Mouse (Mus musculus) stomach, embryonic 15.5 days (tissue): Measurements from ENCODE around the gene Adgre5. TPM values are rescaled to one million over a fixed set of nuclear protein-coding genes. Genes with fewer than 3 reads are reported as not detected.
A peak's percentile ranks its signal among the peaks of the same experiment; 100 is the strongest.

Experiments used
- ATAC-seq: fragments of 200-750 bp; cut with Nextera tagmentation; 2 replicates; pipeline ENCODE4 v1.8.0; 2017; ENCODE audit warnings: low read depth, moderate number of reproducible peaks, moderate TSS enrichment; ENCODE audit not compliant: insufficient read depth, low FRiP score
- H3K27ac ChIP-seq: fragments of 300-500 bp; sonication (generic); 2 replicates; pipeline ENCODE4 v1.5.1; 2015; ENCODE audit warnings: mild to moderate bottlenecking, inconsistent platforms
- H3K27me3 ChIP-seq: fragments of 300-500 bp; sonication (generic); replicated peaks from 2 replicates; pipeline ENCODE4 v1.6.1; 2015; ENCODE audit warnings: inconsistent platforms
- H3K36me3 ChIP-seq: fragments of 300-500 bp; sonication (generic); 2 replicates; pipeline ENCODE4 v1.6.1; 2015; ENCODE audit warnings: inconsistent platforms
- H3K4me1 ChIP-seq: fragments of 300-500 bp; sonication (generic); 2 replicates; pipeline ENCODE4 v1.6.1; 2015; ENCODE audit warnings: inconsistent platforms
- H3K4me2 ChIP-seq: fragments of 300-500 bp; sonication (generic); 2 replicates; pipeline ENCODE4 v1.6.1; 2015; ENCODE audit warnings: mild to moderate bottlenecking, inconsistent platforms
- H3K4me3 ChIP-seq: fragments of 300-500 bp; sonication (generic); replicated peaks from 2 replicates; pipeline ENCODE4 v1.5.1; 2015; ENCODE audit warnings: inconsistent platforms
- H3K9ac ChIP-seq: fragments of 300-500 bp; sonication (generic); 2 replicates; pipeline ENCODE4 v1.6.1; 2015; ENCODE audit warnings: inconsistent platforms
- H3K9me3 ChIP-seq: fragments of 300-500 bp; sonication (generic); 2 replicates; pipeline ENCODE4 v1.6.1; 2016; ENCODE audit warnings: inconsistent platforms
- WGBS: fragments of 180-500 bp; shearing (Covaris S2); methylation state at CpG from one replicate; pipeline ENCODE4 v1.1.7; 2015; 5-methylcytosine and 5-hydroxymethylcytosine counted together
- polyA plus RNA-seq: library from polyadenylated mRNA; unstranded; fragments of >200 nt; fragmentation: Nextera tagmentation; extraction: Ambion mirVana; gene quantifications from 2 replicates; pipeline ENCODE4 v1.2.1, GENCODE M21; 2015

The Adgre5 gene
- polyA plus RNA-seq: 29.8 and 33.7 TPM in 2 replicates

DNA sequence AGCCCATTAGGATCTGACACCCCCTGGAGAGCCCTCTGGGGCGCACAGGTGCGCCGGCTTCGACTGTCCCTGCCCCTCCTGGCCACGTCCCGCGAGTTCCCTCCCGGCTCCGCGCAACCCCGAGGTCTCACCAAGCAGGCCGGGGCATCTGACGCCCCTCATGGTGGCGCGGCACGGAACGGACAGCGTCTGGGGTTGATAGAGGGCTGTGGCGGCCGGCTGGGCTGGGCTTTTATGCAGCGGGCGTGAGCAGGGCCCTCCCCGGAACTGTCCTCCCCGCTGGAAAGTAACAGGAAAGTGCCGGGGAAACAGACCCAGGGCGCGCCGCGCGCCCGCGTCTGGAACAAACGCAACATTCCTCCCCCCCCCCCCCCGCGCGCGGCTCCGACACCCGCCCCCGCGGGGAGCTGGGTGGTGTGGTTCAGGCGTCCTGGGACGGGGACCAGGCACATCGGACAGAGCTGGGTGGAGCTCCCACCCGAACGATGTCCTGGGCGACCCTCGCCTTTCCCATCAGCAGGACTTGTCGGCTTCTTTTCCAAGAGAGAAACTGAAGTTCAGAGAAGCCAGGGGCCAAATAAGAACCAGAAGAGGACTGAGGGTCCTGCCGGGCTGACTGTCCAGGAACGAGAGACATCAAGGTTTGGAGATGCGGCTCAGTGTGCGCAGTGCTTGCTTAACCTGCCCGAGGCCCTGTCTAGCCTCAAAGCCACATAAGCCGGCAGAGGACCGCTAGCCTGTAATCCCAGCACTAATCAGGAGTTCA is at the start of gene Adgre5:
TSS of gene Adgre5 (minus strand) at position 351 of the 766 bp plus-strand sequence.
- no peaks in the 10 kb centered on the region for H3K27me3 ChIP-seq
- WGBS: 2% methylated on average over 49 of the region's 56 CpGs
- H3K9ac ChIP-seq: peak within 1 kb of the TSS; percentile 65
- no peaks in the 10 kb centered on the region for H3K9me3 ChIP-seq
- H3K4me3 ChIP-seq: peak within 1 kb of the TSS; percentile 61
- peaks cover 32% of the 10 kb centered on the region for H3K4me1 ChIP-seq
- H3K36me3 ChIP-seq: no peaks in the 10 kb centered on the region
- peak within 1 kb of the TSS; percentile 96 for H3K4me2 ChIP-seq
- peak; percentile 68 for ATAC-seq
- H3K27ac ChIP-seq: peak within 1 kb of the TSS; percentile 82

DNA sequence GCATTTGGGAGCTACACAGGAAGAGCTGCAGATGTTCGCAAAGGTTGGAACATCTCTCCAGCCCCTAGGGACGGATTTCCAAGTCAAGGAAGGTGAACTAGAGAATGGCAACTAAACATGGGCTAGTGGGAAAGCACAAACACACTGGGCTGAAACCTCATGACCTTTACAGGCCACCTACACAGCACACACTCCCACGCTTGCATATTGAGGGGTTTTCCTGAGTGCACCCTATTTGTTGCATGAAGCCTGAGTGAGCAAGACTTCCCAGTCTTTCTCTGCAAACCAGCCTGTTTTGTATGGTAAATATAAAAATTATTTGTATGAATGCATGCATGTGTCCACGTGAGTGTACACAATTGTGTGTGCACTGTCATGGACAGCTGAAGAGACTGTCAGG is 48.7 kb upstream of the Adgre5 start:
- no peaks in the 10 kb centered on the region for H3K4me1 ChIP-seq
- no peaks in the 10 kb centered on the region for H3K9me3 ChIP-seq
- 78% methylated on average over 4 of the region's 4 CpGs for WGBS
- H3K9ac ChIP-seq: no peak overlapping the region
- H3K4me3 ChIP-seq: no peak overlapping the region
- no peak overlapping the region for H3K4me2 ChIP-seq
- H3K27me3 ChIP-seq: 0 out of 2 replicates have a peak, but pooled peaks cover 3% of the 10 kb centered on the region
- no peak for ATAC-seq
- H3K36me3 ChIP-seq: no peaks in the 10 kb centered on the region
- no peak overlapping the region for H3K27ac ChIP-seq

- Histone ChIP-seq H3K27me3 (no peaks in the 10 kb centered on the region), H3K27ac (0 out of 2 replicates have a peak overlapping the region, but pooled peaks have one; percentile 67), H3K9me3 (no peaks in the 10 kb centered on the region), H3K4me2 (no peak overlapping the region), H3K4me1 (peaks cover 5% of the 10 kb centered on the region; the same call in 1 of the 2 replicates), H3K9ac (no peak overlapping the region), H3K36me3 (no peaks in the 10 kb centered on the region), H3K4me3 (no peak overlapping the region)
- 37% methylated on average over 10 of the region's 10 CpGs for WGBS
- ATAC-seq: no peak; the same call in 1 of the 2 replicates
These were observed 43.9 kb upstream of the Adgre5 start for GRCm38 (mm10) chr8:83785046-83785445.

- no peaks in the 10 kb centered on the region for H3K27me3 ChIP-seq
- H3K4me2 ChIP-seq: peak overlapping the region; percentile 42
- no peaks in the 10 kb centered on the region for H3K9me3 ChIP-seq
- H3K4me1 ChIP-seq: peaks cover 7% of the 10 kb centered on the region; the same call in 1 of the 2 replicates
- H3K27ac ChIP-seq: no peak overlapping the region
- WGBS: 19% methylated on average over 28 of the region's 28 CpGs
- H3K4me3 ChIP-seq: no peak overlapping the region
- H3K36me3 ChIP-seq: no peaks in the 10 kb centered on the region
- ATAC-seq: peak; percentile 75
- H3K9ac ChIP-seq: no peak overlapping the region
These were observed 41.9 kb upstream of the Adgre5 start for GRCm38 (mm10) chr8:83782832-83783558.

DNA sequence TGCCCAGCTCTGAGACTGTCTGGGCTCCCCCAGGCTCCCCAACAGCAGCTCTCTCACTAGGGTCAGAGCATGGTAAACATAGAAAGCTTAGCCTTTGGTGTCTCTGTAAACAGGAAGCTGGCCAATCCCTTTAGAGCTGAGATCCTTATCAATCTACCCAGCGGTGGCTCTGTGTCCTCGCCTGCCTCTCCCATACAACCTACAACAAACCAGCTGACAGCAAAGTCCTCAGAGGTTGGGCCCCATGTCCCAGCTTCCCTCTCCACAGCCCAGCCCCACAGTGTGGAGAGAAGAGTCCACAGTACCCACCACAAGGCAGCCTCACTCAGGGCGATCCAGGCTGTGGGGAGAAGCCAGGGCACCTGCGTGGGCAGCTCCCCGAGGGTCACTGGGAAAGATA is 38.5 kb upstream of the Adgre5 start:
- no peak overlapping the region for H3K4me3 ChIP-seq
- no peaks in the 10 kb centered on the region for H3K36me3 ChIP-seq
- H3K27ac ChIP-seq: no peak overlapping the region
- H3K4me1 ChIP-seq: peaks cover 7% of the 10 kb centered on the region; the same call in 1 of the 2 replicates
- no peaks in the 10 kb centered on the region for H3K9me3 ChIP-seq
- ATAC-seq: no peak
- no peak overlapping the region for H3K4me2 ChIP-seq
- no peaks in the 10 kb centered on the region for H3K27me3 ChIP-seq
- H3K9ac ChIP-seq: no peak overlapping the region
- 38% methylated on average over 5 of the region's 5 CpGs for WGBS

DNA sequence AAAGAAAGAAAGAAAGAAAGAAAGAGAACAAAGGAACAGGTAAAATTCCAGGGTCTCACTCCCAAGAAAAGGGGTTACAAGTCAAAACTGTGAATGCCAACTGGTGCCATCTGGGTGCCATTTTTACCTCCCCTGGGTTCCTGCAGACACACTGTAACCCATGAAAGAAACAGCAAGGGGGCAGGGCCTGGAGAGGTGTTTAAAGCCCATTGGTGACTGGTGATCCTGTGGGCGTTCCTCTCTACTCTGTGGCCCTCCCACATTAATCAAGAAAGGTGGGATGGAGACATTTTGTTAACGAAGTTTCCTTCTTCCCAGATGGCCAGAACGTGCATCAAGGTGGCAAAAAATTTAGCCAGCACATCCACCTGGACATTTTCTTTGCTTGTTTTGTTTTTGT is 36.9 kb upstream of the Adgre5 start:
- Histone ChIP-seq H3K27me3 (no peaks in the 10 kb centered on the region), H3K36me3 (no peaks in the 10 kb centered on the region), H3K9ac (no peak overlapping the region), H3K4me1 (peaks cover 10% of the 10 kb centered on the region; the same call in 1 of the 2 replicates), H3K4me2 (no peak overlapping the region), H3K4me3 (no peak overlapping the region), H3K9me3 (no peaks in the 10 kb centered on the region), H3K27ac (no peak overlapping the region)
- no peak for ATAC-seq
- WGBS: 78% methylated on average over 3 of the region's 3 CpGs

- no peaks in the 10 kb centered on the region for H3K9me3 ChIP-seq
- peaks cover 13% of the 10 kb centered on the region; the same call in 1 of the 2 replicates for H3K4me1 ChIP-seq
- ATAC-seq: no peak
- H3K4me2 ChIP-seq: no peak overlapping the region
- H3K4me3 ChIP-seq: no peak overlapping the region
- no peaks in the 10 kb centered on the region for H3K27me3 ChIP-seq
- H3K36me3 ChIP-seq: no peaks in the 10 kb centered on the region
- no peak overlapping the region for H3K9ac ChIP-seq
- 33% methylated on average over 4 of the region's 4 CpGs for WGBS
- no peak overlapping the region for H3K27ac ChIP-seq
These were observed 35.5 kb upstream of the Adgre5 start for GRCm38 (mm10) chr8:83776632-83777031.

DNA sequence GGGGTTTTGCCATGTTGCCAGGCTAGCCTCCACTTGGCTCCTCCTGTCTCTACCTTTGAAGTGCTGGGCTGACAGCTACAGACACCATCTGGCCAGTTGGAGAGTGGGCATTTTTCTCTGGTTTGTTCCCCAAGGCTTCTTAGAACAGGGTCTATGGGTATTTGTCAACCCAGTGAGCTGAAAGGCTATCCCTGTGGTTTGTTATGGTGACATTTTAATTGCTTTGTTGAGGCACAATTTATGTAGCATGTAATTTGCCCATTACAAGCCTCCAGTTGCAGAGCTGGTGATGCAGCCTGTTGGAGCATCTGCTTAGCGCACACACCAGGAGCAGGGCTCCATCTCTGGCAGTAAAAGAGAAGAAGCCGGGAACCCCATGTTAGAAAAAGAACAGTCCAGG is 33.1 kb upstream of the Adgre5 start:
- no peak for ATAC-seq
- Histone ChIP-seq H3K4me2 (no peak overlapping the region), H3K4me1 (peaks cover 14% of the 10 kb centered on the region; the same call in 1 of the 2 replicates), H3K9me3 (no peaks in the 10 kb centered on the region), H3K4me3 (no peak overlapping the region), H3K27ac (no peak overlapping the region), H3K27me3 (no peaks in the 10 kb centered on the region), H3K9ac (no peak overlapping the region), H3K36me3 (no peaks in the 10 kb centered on the region)
- WGBS: 91% methylated on average over 2 of the region's 2 CpGs

- ATAC-seq: no peak
- no peaks in the 10 kb centered on the region for H3K9me3 ChIP-seq
- no peak overlapping the region for H3K9ac ChIP-seq
- 35% methylated on average over 6 of the region's 6 CpGs for WGBS
- peak overlapping the region; percentile 39 for H3K4me3 ChIP-seq
- H3K36me3 ChIP-seq: no peaks in the 10 kb centered on the region
- no peak overlapping the region for H3K27ac ChIP-seq
- H3K4me1 ChIP-seq: peaks cover 19% of the 10 kb centered on the region
- peak overlapping the region; percentile 66 for H3K4me2 ChIP-seq
- H3K27me3 ChIP-seq: no peaks in the 10 kb centered on the region
These were observed 32.3 kb upstream of the Adgre5 start for GRCm38 (mm10) chr8:83773452-83773846.

GRCm38 (mm10) chr8:83772701-83773451 is 31.8 kb upstream of the Adgre5 start:
- ATAC-seq: peak; percentile 71
- H3K36me3 ChIP-seq: no peaks in the 10 kb centered on the region
- peaks cover 21% of the 10 kb centered on the region for H3K4me1 ChIP-seq
- H3K27me3 ChIP-seq: no peaks in the 10 kb centered on the region
- H3K4me3 ChIP-seq: peak overlapping the region; percentile 39
- H3K9me3 ChIP-seq: no peaks in the 10 kb centered on the region
- no peak overlapping the region for H3K27ac ChIP-seq
- H3K4me2 ChIP-seq: peak overlapping the region; percentile 66
- no peak overlapping the region for H3K9ac ChIP-seq
- WGBS: 19% methylated on average over 25 of the region's 25 CpGs

- no peak for ATAC-seq
- WGBS: 50% methylated on average over 4 of the region's 4 CpGs
These were observed 30.7 kb upstream of the Adgre5 start for GRCm38 (mm10) chr8:83771791-83772190.

More at GRCm38 (mm10) chr8:83771791-83772190, 30.7 kb upstream of the Adgre5 start:
- H3K4me3 ChIP-seq: no peak overlapping the region
- H3K36me3 ChIP-seq: no peaks in the 10 kb centered on the region
- H3K4me1 ChIP-seq: peaks cover 21% of the 10 kb centered on the region
- H3K9ac ChIP-seq: no peak overlapping the region
- H3K27me3 ChIP-seq: no peaks in the 10 kb centered on the region
- no peak overlapping the region for H3K27ac ChIP-seq
- H3K9me3 ChIP-seq: no peaks in the 10 kb centered on the region
- no peak overlapping the region for H3K4me2 ChIP-seq
